Mouse (Mus musculus) intestine, postnatal 0 days (tissue): ENCODE data around the gene Lrch2. TPM values are rescaled to one million over a fixed set of nuclear protein-coding genes. Genes with fewer than 3 reads are reported as not detected.
"Not testable (repeated sequence)": the region's sequence is repeated elsewhere in the genome, so short reads cannot be mapped to it uniquely, and the experiment has no call there.

Experiments used
- ATAC-seq: fragments of 200-750 bp; cut with Nextera tagmentation; 2 replicates; pipeline ENCODE4 v1.8.0; 2017; ENCODE audit warnings: mild to moderate bottlenecking, moderate TSS enrichment, moderate library complexity
- H3K27ac ChIP-seq: fragments of 300-500 bp; sonication (generic); 2 replicates; pipeline ENCODE4 v1.5.1; 2014; ENCODE audit warnings: mild to moderate bottlenecking, low read depth, low read length, moderate library complexity
- H3K27me3 ChIP-seq: fragments of 300-500 bp; sonication (generic); replicated peaks from 2 replicates; pipeline ENCODE4 v1.6.1; 2014; ENCODE audit warnings: low read length, mixed read lengths; ENCODE audit not compliant: control insufficient read depth, insufficient read depth
- H3K36me3 ChIP-seq: fragments of 300-500 bp; sonication (generic); 2 replicates; pipeline ENCODE4 v1.6.1; 2014; ENCODE audit warnings: mild to moderate bottlenecking, moderate library complexity; ENCODE audit not compliant: control insufficient read depth, insufficient read depth
- H3K4me1 ChIP-seq: fragments of 300-500 bp; sonication (generic); replicated peaks from 2 replicates; pipeline ENCODE4 v1.6.1; 2014; ENCODE audit warnings: antibody characterized with exemption, low read length, mixed read lengths; ENCODE audit not compliant: control insufficient read depth, insufficient read depth
- H3K4me2 ChIP-seq: fragments of 300-500 bp; sonication (generic); replicated peaks from 2 replicates; pipeline ENCODE4 v1.6.1; 2014; ENCODE audit warnings: low read depth, mild to moderate bottlenecking, moderate library complexity
- H3K4me3 ChIP-seq: fragments of 300-500 bp; sonication (generic); 2 replicates; pipeline ENCODE4 v1.5.1; 2014; ENCODE audit warnings: low read depth, low read length
- H3K9ac ChIP-seq: fragments of 300-500 bp; sonication (generic); 2 replicates; pipeline ENCODE4 v1.6.1; 2014; ENCODE audit warnings: mild to moderate bottlenecking, low read depth, low read length
- H3K9me3 ChIP-seq: fragments of 300-500 bp; sonication (generic); 2 replicates; pipeline ENCODE4 v1.6.1; 2016; ENCODE audit warnings: mixed run types; ENCODE audit not compliant: control insufficient read depth
- CTCF ChIP-seq: sonication (generic); IDR thresholded peaks from 2 replicates; pipeline ENCODE4 v1.5.1; 2016; ENCODE audit warnings: low read depth, mild to moderate bottlenecking, control low read depth, antibody characterized with exemption, moderate library complexity
- WGBS: fragments of 180-500 bp; shearing (Covaris S2); extraction: QIAGEN DNeasy Blood & Tissue Kit; methylation state at CpG from one replicate; pipeline ENCODE4 v1.1.7; 2014; 5-methylcytosine and 5-hydroxymethylcytosine counted together
- polyA plus RNA-seq: library from polyadenylated mRNA; unstranded; fragments of >200 nt; fragmentation: Nextera tagmentation; extraction: Ambion mirVana; gene quantifications from 2 replicates; pipeline ENCODE4 v1.2.1, GENCODE M21; 2015

Lrch2 gene
- 2.1 and 2.9 TPM in 2 replicates for polyA plus RNA-seq

- Histone ChIP-seq H3K4me3 (peak within 1 kb of the TSS; percentile 41), H3K36me3 (no peaks in the 10 kb centered on the region), H3K27me3 (no peaks in the 10 kb centered on the region), H3K9me3 (no peaks in the 10 kb centered on the region), H3K9ac (peak within 1 kb of the TSS; percentile 45), H3K4me2 (peak within 1 kb of the TSS; percentile 57), H3K27ac (no peak within 1 kb of the TSS), H3K4me1 (no peaks in the 10 kb centered on the region)
- ATAC-seq = 0 out of 2 replicates have a peak, but pooled peaks have one; percentile 33
- no peak for TF ChIP-seq CTCF
- WGBS = 16% methylated on average over 41 of the region's 50 CpGs
These were observed at the start of gene Lrch2 for GRCm38 (mm10) chrX:147553421-147554201. Lrch2 (minus strand) TSS chrX:147554081.

- no peak for TF ChIP-seq CTCF
- Histone ChIP-seq H3K27me3 (no peaks in the 10 kb centered on the region), H3K4me2 (no peak overlapping the region), H3K9me3 (no peaks in the 10 kb centered on the region), H3K4me3 (no peak overlapping the region), H3K4me1 (no peaks in the 10 kb centered on the region), H3K9ac (no peak overlapping the region), H3K27ac (no peak overlapping the region), H3K36me3 (no peaks in the 10 kb centered on the region)
- WGBS = 64% methylated on average over 11 of the region's 11 CpGs
- ATAC-seq = no peak
These were observed 12.7 kb downstream of the Lrch2 start for GRCm38 (mm10) chrX:147540934-147541870.

GRCm38 (mm10) chrX:147538377-147538776 is 15.5 kb downstream of the Lrch2 start:
- Histone ChIP-seq H3K27ac (no peak overlapping the region), H3K4me1 (no peaks in the 10 kb centered on the region), H3K36me3 (no peaks in the 10 kb centered on the region), H3K4me2 (no peak overlapping the region), H3K9ac (no peak overlapping the region), H3K4me3 (no peak overlapping the region), H3K27me3 (no peaks in the 10 kb centered on the region), H3K9me3 (no peaks in the 10 kb centered on the region)
- no peak for ATAC-seq
- TF ChIP-seq CTCF = no peak

GRCm38 (mm10) chrX:147537117-147537516 is 16.8 kb downstream of the Lrch2 start:
- not testable (repeated sequence) for H3K4me2 ChIP-seq, ATAC-seq, H3K27ac ChIP-seq, H3K9ac ChIP-seq, H3K36me3 ChIP-seq, H3K27me3 ChIP-seq, H3K4me3 ChIP-seq, H3K9me3 ChIP-seq, H3K4me1 ChIP-seq
- 84% methylated on average over 3 of the region's 3 CpGs for WGBS

GRCm38 (mm10) chrX:147535616-147536015 is 18.3 kb downstream of the Lrch2 start:
- no peak for TF ChIP-seq CTCF
- no peak for ATAC-seq
- no peaks in the 10 kb centered on the region for H3K4me1 ChIP-seq
- H3K9me3 ChIP-seq = no peaks in the 10 kb centered on the region
- WGBS = 77% methylated on average over 2 of the region's 2 CpGs
- H3K9ac ChIP-seq = no peak overlapping the region
- H3K36me3 ChIP-seq = no peaks in the 10 kb centered on the region
- no peak overlapping the region for H3K27ac ChIP-seq
- no peaks in the 10 kb centered on the region for H3K27me3 ChIP-seq
- H3K4me2 ChIP-seq = no peak overlapping the region
- H3K4me3 ChIP-seq = no peak overlapping the region

- WGBS = 73% methylated on average over 4 of the region's 4 CpGs
- no peaks in the 10 kb centered on the region for H3K9me3 ChIP-seq
- no peak overlapping the region for H3K4me3 ChIP-seq
- TF ChIP-seq CTCF = no peak
- no peak overlapping the region for H3K9ac ChIP-seq
- H3K4me1 ChIP-seq = no peaks in the 10 kb centered on the region
- no peak overlapping the region for H3K4me2 ChIP-seq
- H3K36me3 ChIP-seq = no peaks in the 10 kb centered on the region
- no peaks in the 10 kb centered on the region for H3K27me3 ChIP-seq
- no peak overlapping the region for H3K27ac ChIP-seq
- ATAC-seq = no peak
These were observed 22.2 kb downstream of the Lrch2 start for GRCm38 (mm10) chrX:147531675-147532074.
